Mouse (Mus musculus) embryonic facial prominence, embryonic 10.5 days (tissue): ENCODE data around the gene Mrpl37. TPM values are rescaled to one million over a fixed set of nuclear protein-coding genes. Genes with fewer than 3 reads are reported as not detected.

Experiments used
- DNase-seq: peaks from one replicate; pipeline ENCODE4 v3.0.0-alpha.2; 2017; ENCODE audit warnings: low spot score
- H3K27ac ChIP-seq: fragments of 300-500 bp; sonication (generic); replicated peaks from 2 replicates; pipeline ENCODE4 v1.5.1; 2016; ENCODE audit warnings: mild to moderate bottlenecking
- H3K27me3 ChIP-seq: fragments of 300-500 bp; sonication (generic); replicated peaks from 2 replicates; pipeline ENCODE4 v1.6.1; 2016; ENCODE audit warnings: low read depth, mild to moderate bottlenecking; ENCODE audit not compliant: poor library complexity, severe bottlenecking
- H3K36me3 ChIP-seq: fragments of 300-500 bp; sonication (generic); replicated peaks from 2 replicates; pipeline ENCODE4 v1.6.1; 2016; ENCODE audit warnings: mild to moderate bottlenecking, moderate library complexity
- H3K4me1 ChIP-seq: fragments of 300-500 bp; sonication (generic); 2 replicates; pipeline ENCODE4 v1.6.1; 2016
- H3K4me3 ChIP-seq: fragments of 300-500 bp; sonication (generic); 2 replicates; pipeline ENCODE4 v1.5.1; 2016; ENCODE audit warnings: mild to moderate bottlenecking, moderate library complexity
- H3K9me3 ChIP-seq: fragments of 300-500 bp; sonication (generic); 2 replicates; pipeline ENCODE4 v1.6.1; 2016; ENCODE audit warnings: mild to moderate bottlenecking
- WGBS: fragments of 180-500 bp; shearing (Covaris S2); methylation state at CpG from one replicate; pipeline ENCODE4 v1.1.7; 2016; 5-methylcytosine and 5-hydroxymethylcytosine counted together
- polyA plus RNA-seq: library from polyadenylated mRNA; unstranded; fragments of >200 nt; fragmentation: Nextera tagmentation; extraction: Ambion mirVana; gene quantifications from 2 replicates; pipeline ENCODE4 v1.2.1, GENCODE M21; 2016

Mrpl37 gene
- polyA plus RNA-seq, 1 experiment from 2014 or later: 129 TPM

DNA sequence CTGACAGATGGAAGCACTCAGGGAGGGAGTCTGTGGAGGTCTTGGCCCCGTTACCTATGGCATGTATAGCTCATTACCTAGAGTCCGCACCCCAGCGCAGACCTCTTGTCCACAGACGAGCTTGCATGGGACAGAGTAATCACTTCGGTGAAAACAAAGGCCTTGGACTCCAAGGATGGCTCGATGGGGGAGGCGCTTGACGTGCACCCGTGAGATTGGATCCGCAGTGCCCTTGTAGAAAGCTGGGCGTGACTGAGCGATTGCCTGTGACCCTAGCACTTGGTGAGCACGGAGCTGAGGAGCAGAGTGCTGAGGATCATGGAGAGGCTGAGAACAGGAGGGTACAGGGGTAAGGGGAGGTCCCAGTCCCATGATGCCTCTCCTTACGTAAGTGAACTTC, 25.0 kb upstream of the Mrpl37 start:
- WGBS: 82% methylated on average over 14 of the region's 14 CpGs
- H3K4me1 ChIP-seq: peaks cover 55% of the 10 kb centered on the region
- H3K9me3 ChIP-seq: no peaks in the 10 kb centered on the region
- no peak for DNase-seq
- H3K27me3 ChIP-seq: no peaks in the 10 kb centered on the region
- H3K36me3 ChIP-seq: no peaks in the 10 kb centered on the region
- H3K27ac ChIP-seq: peak overlapping the region; percentile 78
- H3K4me3 ChIP-seq: no peak overlapping the region

GRCm38 (mm10) chr4:107084858-107085257, 18.2 kb upstream of the Mrpl37 start:
- DNase-seq: peak; percentile 72
- Histone ChIP-seq H3K4me1 (peaks cover 40% of the 10 kb centered on the region), H3K4me3 (peak overlapping the region; percentile 19), H3K27me3 (no peaks in the 10 kb centered on the region), H3K27ac (peak overlapping the region; percentile 81), H3K36me3 (no peaks in the 10 kb centered on the region), H3K9me3 (no peaks in the 10 kb centered on the region)
- 13% methylated on average over 6 of the region's 6 CpGs for WGBS

GRCm38 (mm10) chr4:107084343-107084742, 17.7 kb upstream of the Mrpl37 start:
- Histone ChIP-seq H3K4me1 (peaks cover 40% of the 10 kb centered on the region), H3K36me3 (no peaks in the 10 kb centered on the region), H3K4me3 (peak overlapping the region; percentile 19; the same call in 1 of the 2 replicates), H3K27ac (peak overlapping the region; percentile 81), H3K9me3 (no peaks in the 10 kb centered on the region), H3K27me3 (no peaks in the 10 kb centered on the region)
- DNase-seq: no peak
- 31% methylated on average over 1 of the region's 1 CpGs for WGBS

- 94% methylated on average over 4 of the region's 4 CpGs for WGBS
- H3K27ac ChIP-seq: peak overlapping the region; percentile 81
- no peaks in the 10 kb centered on the region for H3K36me3 ChIP-seq
- H3K27me3 ChIP-seq: no peaks in the 10 kb centered on the region
- H3K4me3 ChIP-seq: no peak overlapping the region
- no peaks in the 10 kb centered on the region for H3K9me3 ChIP-seq
- peaks cover 40% of the 10 kb centered on the region for H3K4me1 ChIP-seq
- DNase-seq: no peak
Measured at GRCm38 (mm10) chr4:107083126-107083525, 16.5 kb upstream of the Mrpl37 start.

- no peaks in the 10 kb centered on the region for H3K36me3 ChIP-seq
- WGBS: 89% methylated on average over 3 of the region's 3 CpGs
- no peak for DNase-seq
- no peaks in the 10 kb centered on the region for H3K9me3 ChIP-seq
- H3K27ac ChIP-seq: no peak overlapping the region; the same call in 1 of the 2 replicates
- H3K4me3 ChIP-seq: no peak overlapping the region
- peaks cover 40% of the 10 kb centered on the region for H3K4me1 ChIP-seq
- H3K27me3 ChIP-seq: no peaks in the 10 kb centered on the region
Measured at GRCm38 (mm10) chr4:107082185-107082584, 15.5 kb upstream of the Mrpl37 start.

DNA sequence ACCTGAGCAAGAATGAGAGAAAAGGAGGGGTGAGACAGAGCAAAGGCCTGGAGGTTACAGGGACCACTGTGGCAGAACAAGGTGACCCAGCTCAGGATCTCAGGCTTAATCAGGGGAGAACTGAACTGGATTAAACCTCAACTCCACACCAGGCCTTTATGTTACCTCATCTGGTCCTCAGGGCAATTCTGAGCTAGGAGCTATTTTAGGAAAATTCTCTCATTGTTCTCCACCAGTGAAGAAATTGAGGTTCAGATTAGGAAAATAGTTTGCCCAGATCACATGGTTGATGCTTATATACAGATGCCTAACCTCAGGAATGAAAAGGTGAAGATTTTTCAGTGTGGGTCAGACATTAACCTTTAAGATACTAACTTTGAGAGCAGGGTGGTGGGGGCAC, 13.0 kb upstream of the Mrpl37 start:
- Histone ChIP-seq H3K36me3 (no peaks in the 10 kb centered on the region), H3K27me3 (no peaks in the 10 kb centered on the region), H3K9me3 (no peaks in the 10 kb centered on the region), H3K4me3 (no peak overlapping the region), H3K4me1 (peaks cover 24% of the 10 kb centered on the region), H3K27ac (no peak overlapping the region)
- no peak for DNase-seq

DNA sequence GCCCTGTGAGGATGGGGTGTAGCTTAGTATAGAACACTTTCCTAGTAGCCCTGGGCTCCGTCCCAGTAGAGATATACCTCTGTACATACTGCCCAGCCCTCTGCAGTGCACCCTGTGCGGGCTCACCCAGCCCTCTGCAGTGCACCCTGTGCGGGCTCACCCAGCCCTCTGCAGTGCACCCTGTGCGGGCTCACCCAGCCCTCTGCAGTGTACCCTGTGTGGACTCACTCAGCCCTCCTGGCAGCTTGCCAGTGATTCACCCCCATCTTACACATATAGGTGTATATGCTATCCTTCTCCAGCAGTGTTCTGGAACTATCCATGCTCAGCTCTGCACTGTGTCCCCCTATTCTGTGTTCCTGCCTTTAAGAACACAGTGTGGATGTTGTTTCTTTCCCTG, 12.2 kb upstream of the Mrpl37 start:
- DNase-seq: no peak
- Histone ChIP-seq H3K4me3 (no peak overlapping the region), H3K36me3 (no peaks in the 10 kb centered on the region), H3K4me1 (peaks cover 15% of the 10 kb centered on the region), H3K27me3 (no peaks in the 10 kb centered on the region), H3K9me3 (no peaks in the 10 kb centered on the region), H3K27ac (0 out of 2 replicates have a peak overlapping the region, but pooled peaks have one; percentile 40)
- WGBS: 89% methylated on average over 4 of the region's 4 CpGs

DNA sequence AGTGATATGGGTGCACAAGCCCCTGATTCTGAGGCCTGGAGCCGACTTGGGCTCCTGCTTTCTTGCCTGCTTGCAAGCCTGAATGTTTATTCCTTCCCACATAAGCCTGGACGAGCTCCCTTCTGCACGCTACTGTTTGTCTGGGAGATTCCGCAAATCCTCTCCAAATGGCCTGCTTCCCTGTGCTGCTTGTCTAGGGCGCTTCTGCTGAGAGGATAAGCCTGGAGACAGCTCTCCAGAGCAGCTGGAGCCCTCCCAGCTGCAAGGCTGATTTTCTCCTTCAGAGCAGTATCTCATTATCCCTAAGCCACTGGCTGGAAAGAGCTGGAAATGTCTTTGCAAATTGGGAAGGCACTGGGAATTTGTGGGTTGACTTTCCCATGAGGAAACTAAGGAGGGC, 8.8 kb upstream of the Mrpl37 start:
- no peak for DNase-seq
- Histone ChIP-seq H3K36me3 (no peaks in the 10 kb centered on the region), H3K27ac (no peak overlapping the region), H3K4me1 (no peaks in the 10 kb centered on the region), H3K27me3 (no peaks in the 10 kb centered on the region), H3K4me3 (no peak overlapping the region), H3K9me3 (no peaks in the 10 kb centered on the region)
- 70% methylated on average over 5 of the region's 5 CpGs for WGBS

- Histone ChIP-seq H3K27ac (no peak overlapping the region), H3K36me3 (no peaks in the 10 kb centered on the region), H3K4me3 (no peak overlapping the region), H3K9me3 (no peaks in the 10 kb centered on the region), H3K4me1 (peaks cover 9% of the 10 kb centered on the region), H3K27me3 (no peaks in the 10 kb centered on the region)
- whole genome bisulfite sequencing: 85% methylated on average over 9 of the region's 9 CpGs
- DNase-seq: no peak
Measured at GRCm38 (mm10) chr4:107072343-107072742, 5.7 kb upstream of the Mrpl37 start.

GRCm38 (mm10) chr4:107067151-107067840, 628 bp upstream of the Mrpl37 start:
- Histone ChIP-seq H3K27me3 (no peaks in the 10 kb centered on the region), H3K4me1 (peaks cover 23% of the 10 kb centered on the region), H3K36me3 (peaks cover 26% of the 10 kb centered on the region), H3K27ac (peak overlapping the region; percentile 89), H3K4me3 (peak overlapping the region; percentile 89), H3K9me3 (no peaks in the 10 kb centered on the region)
- peak; percentile 42 for DNase-seq
- 4% methylated on average over 33 of the region's 33 CpGs for WGBS

DNA sequence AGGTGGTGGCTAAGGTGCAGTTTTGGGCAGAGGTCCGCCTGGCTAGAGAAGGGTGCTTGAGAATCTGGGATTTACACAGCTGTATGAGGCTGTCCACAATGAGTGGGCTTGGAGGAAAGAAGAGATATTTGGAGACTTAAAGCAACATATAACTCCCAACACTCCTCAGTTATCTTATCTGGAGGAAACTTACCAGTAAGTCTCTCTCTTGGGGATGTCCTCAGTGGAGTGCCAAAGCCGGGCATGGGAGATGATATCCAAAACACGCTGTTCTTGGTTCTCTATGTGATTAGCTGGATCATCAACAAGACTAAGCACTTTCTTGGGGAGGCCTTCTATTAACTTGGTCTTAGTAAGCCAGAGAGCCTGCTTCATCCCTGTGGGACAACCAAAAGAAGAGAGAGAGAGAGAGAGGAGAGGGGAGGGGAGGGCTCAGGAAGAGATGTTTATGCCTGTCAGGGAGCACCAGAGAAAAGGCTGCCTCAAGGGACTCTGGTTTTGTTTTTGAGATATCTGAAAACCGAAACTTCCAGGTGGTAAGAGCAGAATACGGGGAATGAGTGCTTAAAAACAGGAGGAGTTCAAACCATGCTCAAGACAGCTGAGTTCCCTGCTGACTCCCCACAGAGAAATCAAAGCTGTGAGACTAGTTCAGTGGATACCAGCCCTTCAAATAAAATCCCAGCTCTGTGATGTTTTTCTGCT, 2.1 kb downstream of the Mrpl37 start:
- Histone ChIP-seq H3K27ac (no peak overlapping the region), H3K4me1 (peaks cover 23% of the 10 kb centered on the region), H3K4me3 (no peak overlapping the region), H3K36me3 (peaks cover 53% of the 10 kb centered on the region), H3K27me3 (no peaks in the 10 kb centered on the region), H3K9me3 (no peaks in the 10 kb centered on the region)
- no peak for DNase-seq
- WGBS: 87% methylated on average over 5 of the region's 5 CpGs

- no peak for DNase-seq
- WGBS: 93% methylated on average over 3 of the region's 3 CpGs
- peaks cover 67% of the 10 kb centered on the region for H3K36me3 ChIP-seq
- no peak overlapping the region for H3K27ac ChIP-seq
- H3K4me1 ChIP-seq: peaks cover 20% of the 10 kb centered on the region
- no peaks in the 10 kb centered on the region for H3K9me3 ChIP-seq
- no peaks in the 10 kb centered on the region for H3K27me3 ChIP-seq
- no peak overlapping the region for H3K4me3 ChIP-seq
Measured at GRCm38 (mm10) chr4:107063214-107063613, 3.5 kb downstream of the Mrpl37 start.

DNA sequence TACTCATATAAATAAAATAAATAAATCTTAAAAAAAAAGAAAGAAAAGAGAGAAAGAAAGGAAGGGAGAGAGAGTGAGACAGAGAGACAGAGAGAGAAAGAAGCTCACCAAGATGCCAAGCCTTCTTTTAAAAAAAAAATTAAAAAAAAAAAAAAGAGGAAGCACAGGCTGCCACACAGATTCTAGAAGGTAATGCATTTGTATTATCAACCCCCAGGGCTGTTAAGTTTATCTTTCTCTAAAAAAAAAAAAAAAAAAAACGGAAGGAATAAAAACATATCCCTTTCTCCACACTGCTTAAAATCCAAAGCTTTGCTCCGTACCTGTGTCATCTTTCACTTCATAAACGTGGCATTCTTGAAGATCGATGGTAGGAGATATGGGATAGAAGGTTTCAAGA, 5.1 kb downstream of the Mrpl37 start:
- Histone ChIP-seq H3K9me3 (no peaks in the 10 kb centered on the region), H3K4me3 (no peak overlapping the region), H3K27ac (no peak overlapping the region), H3K27me3 (no peaks in the 10 kb centered on the region), H3K4me1 (peaks cover 11% of the 10 kb centered on the region), H3K36me3 (peaks cover 83% of the 10 kb centered on the region)
- WGBS: 92% methylated on average over 4 of the region's 4 CpGs
- DNase-seq: no peak
